Mouse (Mus musculus): ENCODE results near the gene Dixdc1. TPM values are rescaled to one million over a fixed set of nuclear protein-coding genes. Genes with fewer than 3 reads are reported as not detected.

Dixdc1 gene
- polyA plus RNA-seq, 1 experiment from 2014 or later = 31.7 TPM

DNA sequence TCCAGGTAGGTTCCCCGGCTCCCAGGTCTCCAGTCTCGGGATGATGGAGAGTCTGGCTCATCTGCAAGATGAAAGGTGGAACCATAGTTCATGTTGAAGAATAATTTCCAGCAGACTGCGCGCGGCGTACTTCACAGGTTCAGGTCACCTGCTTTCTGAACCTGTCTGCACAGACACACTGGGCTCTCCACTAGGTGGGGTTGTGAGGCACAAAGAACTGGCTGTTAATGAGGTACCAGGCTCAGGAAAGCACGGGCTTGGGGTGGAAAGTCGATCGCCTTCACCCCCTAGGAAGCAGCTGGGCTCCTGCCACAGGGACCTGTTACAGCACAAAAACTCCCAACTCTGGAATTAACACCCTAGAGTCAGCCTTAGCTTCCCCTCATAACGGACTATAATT, 45.7 kb downstream of the Dixdc1 start:
- Histone ChIP-seq H3K9ac (no peak overlapping the region), H3K4me2 (no peak overlapping the region), H3K27ac (replicated peaks) (no peak overlapping the region), H3K36me3 (peaks cover 32% of the 10 kb centered on the region), H3K4me3 (no peak overlapping the region), H3K4me1 (replicated peaks) (peaks cover 29% of the 10 kb centered on the region), H3K9me3 (no peaks in the 10 kb centered on the region), H3K27me3 (no peaks in the 10 kb centered on the region)
- WGBS = 21% methylated on average over 10 of the region's 10 CpGs
- no peak for ATAC-seq (ENCODE audit: low FRiP score, low read depth)

- Histone ChIP-seq H3K27me3 (no peaks in the 10 kb centered on the region), H3K27ac (replicated peaks) (no peak overlapping the region), H3K36me3 (peaks cover 36% of the 10 kb centered on the region), H3K4me1 (replicated peaks) (peaks cover 22% of the 10 kb centered on the region), H3K9me3 (no peaks in the 10 kb centered on the region), H3K4me3 (no peak overlapping the region), H3K4me2 (no peak overlapping the region), H3K9ac (no peak overlapping the region)
- WGBS = 16% methylated on average over 13 of the region's 13 CpGs
- ATAC-seq (ENCODE audit: low FRiP score, low read depth) = no peak
Measured at GRCm38 (mm10) chr9:50692626-50693580, 46.4 kb downstream of the Dixdc1 start.

GRCm38 (mm10) chr9:50686866-50687652, 52.3 kb downstream of the Dixdc1 start:
- 86% methylated on average over 6 of the region's 6 CpGs for WGBS
- Histone ChIP-seq H3K4me2 (no peak overlapping the region), H3K4me1 (replicated peaks) (no peaks in the 10 kb centered on the region), H3K4me3 (no peak overlapping the region), H3K27me3 (no peaks in the 10 kb centered on the region), H3K27ac (replicated peaks) (no peak overlapping the region), H3K9me3 (no peaks in the 10 kb centered on the region), H3K36me3 (peaks cover 65% of the 10 kb centered on the region), H3K9ac (no peak overlapping the region)
- no peak for ATAC-seq (ENCODE audit: low FRiP score, low read depth)

- ATAC-seq (ENCODE audit: low FRiP score, low read depth) = no peak
- no peaks in the 10 kb centered on the region for H3K27me3 ChIP-seq
- H3K9ac ChIP-seq = no peak overlapping the region
- H3K4me1 ChIP-seq (replicated peaks) = no peaks in the 10 kb centered on the region
- no peak overlapping the region for H3K4me2 ChIP-seq
- no peak overlapping the region for H3K27ac ChIP-seq (replicated peaks)
- 75% methylated on average over 7 of the region's 7 CpGs for WGBS
- H3K9me3 ChIP-seq = no peaks in the 10 kb centered on the region
- H3K4me3 ChIP-seq = no peak overlapping the region
- H3K36me3 ChIP-seq = peaks cover 74% of the 10 kb centered on the region
Measured at GRCm38 (mm10) chr9:50681727-50682126, 57.6 kb downstream of the Dixdc1 start.

DNA sequence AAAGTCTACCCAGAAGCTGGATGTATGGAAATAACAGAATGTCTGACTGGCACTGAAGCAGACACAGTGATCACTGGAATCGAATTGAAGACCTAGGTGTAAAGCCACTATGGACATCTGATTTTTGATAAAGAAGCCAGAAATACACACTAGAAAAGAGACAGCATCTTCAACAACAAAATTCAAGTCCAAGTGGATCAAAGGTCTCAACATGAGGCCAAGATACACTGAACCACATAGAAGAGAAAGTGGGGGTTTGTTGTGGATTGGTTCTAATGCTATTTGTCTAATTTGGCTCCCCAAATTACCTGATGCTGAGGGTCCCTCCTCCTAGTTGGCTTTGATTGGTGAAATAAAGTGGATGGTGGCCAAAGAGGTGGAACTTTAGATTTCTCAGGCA, 59.9 kb downstream of the Dixdc1 start:
- no peak for ATAC-seq (ENCODE audit: low FRiP score, low read depth)
- no peak overlapping the region for H3K27ac ChIP-seq (replicated peaks)
- H3K36me3 ChIP-seq = peaks cover 77% of the 10 kb centered on the region
- no peak overlapping the region for H3K4me2 ChIP-seq
- H3K4me1 ChIP-seq (replicated peaks) = no peaks in the 10 kb centered on the region
- H3K27me3 ChIP-seq = no peaks in the 10 kb centered on the region
- no peak overlapping the region for H3K4me3 ChIP-seq
- H3K9me3 ChIP-seq = no peaks in the 10 kb centered on the region
- H3K9ac ChIP-seq = no peak overlapping the region
- WGBS = 90% methylated on average over 1 of the region's 1 CpGs

DNA sequence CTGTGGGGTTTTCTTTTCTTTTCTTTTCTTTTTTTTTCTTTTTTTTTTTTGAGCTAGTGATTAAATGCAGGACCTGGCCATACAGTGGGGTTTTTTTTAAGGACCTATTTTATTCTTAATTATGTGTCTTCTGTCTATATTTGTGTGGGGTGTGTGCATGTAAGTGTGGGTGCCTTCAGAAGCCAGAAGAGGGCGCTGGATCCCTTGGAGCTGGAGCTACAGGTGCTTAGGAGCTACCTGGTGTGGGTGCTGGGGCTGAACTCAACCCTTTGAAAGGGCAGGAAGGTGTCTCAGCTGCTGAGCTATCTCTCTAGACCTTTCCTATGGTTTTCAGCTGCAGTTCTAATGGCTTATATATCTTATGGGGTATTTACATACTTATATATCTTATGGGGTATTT, 64.5 kb downstream of the Dixdc1 start:
- no peaks in the 10 kb centered on the region for H3K4me1 ChIP-seq (replicated peaks)
- no peak overlapping the region for H3K9ac ChIP-seq
- H3K27ac ChIP-seq (replicated peaks) = no peak overlapping the region
- no peak overlapping the region for H3K4me3 ChIP-seq
- no peaks in the 10 kb centered on the region for H3K9me3 ChIP-seq
- peaks cover 45% of the 10 kb centered on the region for H3K36me3 ChIP-seq
- ATAC-seq (ENCODE audit: low FRiP score, low read depth) = no peak
- H3K27me3 ChIP-seq = no peaks in the 10 kb centered on the region
- WGBS = 24% methylated on average over 1 of the region's 1 CpGs
- H3K4me2 ChIP-seq = no peak overlapping the region

GRCm38 (mm10) chr9:50670690-50671089, 68.6 kb downstream of the Dixdc1 start:
- H3K27me3 ChIP-seq = no peaks in the 10 kb centered on the region
- no peak overlapping the region for H3K9ac ChIP-seq
- H3K27ac ChIP-seq (replicated peaks) = no peak overlapping the region
- no peak overlapping the region for H3K4me3 ChIP-seq
- H3K36me3 ChIP-seq = peaks cover 52% of the 10 kb centered on the region
- 29% methylated on average over 5 of the region's 5 CpGs for WGBS
- ATAC-seq (ENCODE audit: low FRiP score, low read depth) = no peak
- no peaks in the 10 kb centered on the region for H3K9me3 ChIP-seq
- H3K4me2 ChIP-seq = no peak overlapping the region
- no peaks in the 10 kb centered on the region for H3K4me1 ChIP-seq (replicated peaks)

GRCm38 (mm10) chr9:50667579-50668498, 71.5 kb downstream of the Dixdc1 start:
- no peaks in the 10 kb centered on the region for H3K27me3 ChIP-seq
- H3K4me1 ChIP-seq (replicated peaks) = no peaks in the 10 kb centered on the region
- peaks cover 67% of the 10 kb centered on the region for H3K36me3 ChIP-seq
- no peak overlapping the region for H3K27ac ChIP-seq (replicated peaks)
- H3K9ac ChIP-seq = no peak overlapping the region
- no peak overlapping the region for H3K4me3 ChIP-seq
- H3K9me3 ChIP-seq = no peaks in the 10 kb centered on the region
- ATAC-seq (ENCODE audit: low FRiP score, low read depth) = no peak
- H3K4me2 ChIP-seq = no peak overlapping the region
- WGBS = 88% methylated on average over 8 of the region's 8 CpGs

DNA sequence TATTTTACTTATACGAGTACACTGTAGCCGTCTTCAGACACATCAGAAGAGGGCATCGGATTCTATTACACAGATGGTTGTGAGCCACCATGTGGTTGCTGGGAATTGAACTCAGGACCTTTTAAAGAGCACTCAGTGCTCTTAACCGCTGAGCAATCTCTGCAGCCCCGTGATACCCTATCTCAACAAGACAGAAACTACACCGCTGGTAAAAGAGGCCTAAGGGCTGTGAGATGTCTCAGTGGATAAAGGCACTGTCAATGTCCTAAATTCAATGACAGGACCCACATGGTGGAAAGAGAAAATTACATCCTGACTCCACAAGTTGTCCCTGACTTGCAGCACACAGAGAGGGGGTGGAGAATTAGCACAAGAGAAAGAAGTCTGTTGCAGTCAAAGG, 72.9 kb downstream of the Dixdc1 start:
- no peak overlapping the region for H3K9ac ChIP-seq
- no peaks in the 10 kb centered on the region for H3K27me3 ChIP-seq
- H3K9me3 ChIP-seq = no peaks in the 10 kb centered on the region
- no peak overlapping the region for H3K4me3 ChIP-seq
- H3K4me2 ChIP-seq = no peak overlapping the region
- H3K4me1 ChIP-seq (replicated peaks) = no peaks in the 10 kb centered on the region
- whole genome bisulfite sequencing = 90% methylated on average over 6 of the region's 6 CpGs
- no peak for ATAC-seq (ENCODE audit: low FRiP score, low read depth)
- no peak overlapping the region for H3K27ac ChIP-seq (replicated peaks)
- H3K36me3 ChIP-seq = peaks cover 68% of the 10 kb centered on the region

DNA sequence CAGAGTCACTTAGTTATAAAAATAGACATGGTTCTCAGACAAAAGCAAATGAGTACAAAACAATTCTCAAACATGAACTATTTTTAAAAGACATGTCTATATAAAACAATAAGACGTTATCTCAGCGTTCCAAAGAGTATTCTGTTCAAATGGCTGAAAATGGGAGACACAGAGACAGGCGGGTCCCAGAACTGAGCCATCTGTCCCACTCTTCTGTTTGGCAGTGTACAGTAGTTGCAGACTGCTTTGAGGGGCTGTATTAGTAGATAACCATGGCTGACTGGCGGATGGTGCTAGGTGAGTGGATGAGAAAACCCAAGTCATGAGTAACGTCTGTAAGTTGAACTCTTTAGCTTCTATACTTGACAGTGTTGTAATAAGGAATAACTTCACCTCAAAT, 74.5 kb downstream of the Dixdc1 start:
- 93% methylated on average over 5 of the region's 5 CpGs for WGBS
- Histone ChIP-seq H3K4me2 (no peak overlapping the region), H3K9ac (no peak overlapping the region), H3K4me3 (no peak overlapping the region), H3K27me3 (no peaks in the 10 kb centered on the region), H3K36me3 (peaks cover 61% of the 10 kb centered on the region), H3K9me3 (no peaks in the 10 kb centered on the region), H3K4me1 (replicated peaks) (peaks cover 8% of the 10 kb centered on the region), H3K27ac (replicated peaks) (no peak overlapping the region)
- no peak for ATAC-seq (ENCODE audit: low FRiP score, low read depth)

GRCm38 (mm10) chr9:50660431-50660830, 78.9 kb downstream of the Dixdc1 start:
- ATAC-seq (ENCODE audit: low FRiP score, low read depth) = no peak
- peak overlapping the region; percentile 88 for H3K27ac ChIP-seq (replicated peaks)
- H3K9ac ChIP-seq = peak overlapping the region; percentile 89
- WGBS = 18% methylated on average over 12 of the region's 12 CpGs
- H3K9me3 ChIP-seq = no peaks in the 10 kb centered on the region
- peaks cover 44% of the 10 kb centered on the region for H3K36me3 ChIP-seq
- peak overlapping the region; percentile 92 for H3K4me3 ChIP-seq
- H3K27me3 ChIP-seq = no peaks in the 10 kb centered on the region
- H3K4me2 ChIP-seq = peak overlapping the region; percentile 88
- H3K4me1 ChIP-seq (replicated peaks) = peaks cover 28% of the 10 kb centered on the region
